Mouse (Mus musculus): ENCODE results near the gene Ndnf.

The Ndnf gene

DNA sequence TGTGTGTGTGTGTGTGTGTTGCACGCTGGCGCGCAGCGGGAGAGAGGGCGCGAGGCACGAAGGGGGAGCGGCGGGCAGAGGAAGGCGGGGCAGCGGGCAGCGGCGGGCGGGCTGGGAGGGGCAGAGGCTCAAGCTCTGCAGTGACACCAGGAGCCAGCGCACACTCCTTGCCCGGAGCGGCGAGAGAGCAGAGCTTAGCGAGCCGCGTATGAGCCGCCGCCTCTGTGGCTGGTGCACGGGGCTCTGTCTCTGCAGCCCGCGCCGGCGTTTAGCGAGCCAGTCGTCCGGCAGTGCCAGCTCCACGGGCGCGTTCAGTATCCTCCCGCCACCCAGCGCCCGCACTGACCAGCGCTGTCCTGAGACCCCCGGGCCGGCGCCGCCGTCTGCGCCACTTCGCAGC, at the start of gene Ndnf:
Gene Ndnf, plus strand, starts transcription at position 140 of the 400 bp plus-strand sequence.
- DNase-seq (ENCODE audit: low read depth), result peak; percentile 14

DNA sequence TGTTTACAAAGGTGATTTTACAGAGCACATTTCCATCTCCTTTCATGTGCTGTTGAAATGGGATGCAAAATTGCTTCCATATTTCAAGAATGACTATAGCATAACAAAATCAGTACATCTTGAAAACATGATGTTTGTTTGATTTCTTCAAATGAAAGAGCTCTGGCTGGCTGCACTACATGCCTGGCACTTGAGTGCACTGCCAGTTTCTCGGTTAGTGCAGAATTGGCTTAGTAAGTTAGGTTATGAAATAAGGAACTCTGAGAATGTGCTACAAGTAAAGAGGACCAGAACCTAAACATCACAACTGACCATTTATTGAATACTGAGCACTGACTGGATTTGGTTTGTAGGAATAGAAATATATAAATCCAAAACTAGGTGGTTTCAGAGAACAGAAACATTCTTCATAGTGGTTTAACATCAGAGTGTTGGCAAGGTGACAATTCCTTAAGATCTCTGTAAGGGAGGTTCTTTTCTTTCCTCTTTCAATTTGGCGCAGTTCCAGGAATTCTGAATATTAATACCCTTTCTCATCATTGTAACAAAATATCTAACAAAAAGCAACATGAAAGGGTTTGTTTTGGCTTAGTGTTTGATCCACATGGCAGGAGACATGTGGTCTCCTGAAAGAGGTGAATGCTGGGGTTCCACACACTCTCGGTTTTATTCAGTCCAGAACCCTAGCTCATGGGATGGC, 48.2 kb upstream of the Ndnf start:
- DNase-seq (ENCODE audit: low read depth), result no peak

GRCm38 (mm10) chr6:65630578-65630977, 40.8 kb upstream of the Ndnf start:
- DNase-seq (ENCODE audit: low read depth), result no peak

DNA sequence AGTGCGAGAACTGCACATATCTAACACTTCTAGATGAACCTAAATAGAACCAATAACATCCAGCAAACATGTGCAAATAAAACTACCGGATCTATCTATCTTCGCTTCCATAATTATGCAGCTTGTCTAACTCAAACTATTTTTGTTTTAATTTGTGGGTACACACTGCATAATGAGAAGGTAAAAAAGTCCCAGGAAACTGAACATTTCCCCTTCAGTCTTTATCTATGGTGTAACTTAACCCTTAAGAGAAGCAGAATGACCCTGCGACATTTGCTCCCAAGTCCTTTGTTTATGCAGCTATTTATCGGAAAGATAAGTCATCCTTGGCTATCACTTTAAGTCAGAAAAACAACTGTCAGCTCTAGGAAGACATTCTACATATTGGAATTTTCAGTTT, 39.2 kb upstream of the Ndnf start:
- DNase-seq (ENCODE audit: low read depth), result no peak

DNA sequence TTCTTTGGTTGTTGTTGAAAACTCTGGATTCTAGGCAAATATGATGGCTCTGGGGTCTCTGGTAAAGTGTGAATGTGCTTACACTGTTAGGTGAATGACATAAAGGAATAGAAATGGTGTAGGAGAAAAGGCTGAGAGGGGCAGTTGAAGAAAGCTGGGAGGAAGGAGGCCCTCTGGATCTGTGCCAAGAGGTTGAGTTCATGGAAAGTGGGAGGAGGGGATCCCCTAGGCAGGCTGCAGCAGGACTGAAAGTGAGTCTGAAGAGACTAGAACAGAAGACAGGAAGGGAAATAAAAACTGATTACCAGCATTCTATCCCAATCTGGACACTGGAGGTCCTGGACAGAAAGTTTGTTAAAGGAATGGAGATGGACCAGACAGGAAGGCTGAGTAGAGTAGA, 29.0 kb upstream of the Ndnf start:
- no peak for DNase-seq (ENCODE audit: low read depth)

GRCm38 (mm10) chr6:65644110-65644509, 27.3 kb upstream of the Ndnf start:
- DNase-seq (ENCODE audit: low read depth), result no peak

- no peak for DNase-seq (ENCODE audit: low read depth)
These were observed 25.0 kb upstream of the Ndnf start for GRCm38 (mm10) chr6:65646408-65646807.

- DNase-seq (ENCODE audit: low read depth), result no peak
These were observed 23.7 kb upstream of the Ndnf start for GRCm38 (mm10) chr6:65647731-65648130.

- DNase-seq (ENCODE audit: low read depth), result peak; percentile 23
These were observed 20.0 kb upstream of the Ndnf start for GRCm38 (mm10) chr6:65651376-65651775.

GRCm38 (mm10) chr6:65661272-65661671, 10.1 kb upstream of the Ndnf start:
- DNase-seq (ENCODE audit: low read depth), result no peak

DNA sequence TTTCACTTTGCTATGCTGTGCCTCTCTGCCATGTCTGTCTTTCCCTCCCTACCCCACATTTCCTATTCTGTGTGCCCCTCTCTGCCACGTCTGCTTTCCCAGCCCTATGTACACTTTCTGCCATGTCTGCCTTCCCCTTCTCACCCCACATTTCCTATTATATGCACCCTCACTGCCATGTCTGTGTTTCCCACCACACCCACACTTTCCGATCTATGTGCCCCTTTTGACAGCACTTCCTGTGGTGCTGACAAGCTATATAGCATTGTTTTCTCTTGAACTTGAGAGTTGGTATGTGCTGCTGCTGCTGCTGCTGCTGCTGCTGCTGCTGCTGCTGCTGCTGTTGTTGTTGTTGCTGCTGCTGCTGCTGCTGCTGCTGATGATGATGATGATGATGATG, 9.3 kb upstream of the Ndnf start:
- no peak for DNase-seq (ENCODE audit: low read depth)

DNA sequence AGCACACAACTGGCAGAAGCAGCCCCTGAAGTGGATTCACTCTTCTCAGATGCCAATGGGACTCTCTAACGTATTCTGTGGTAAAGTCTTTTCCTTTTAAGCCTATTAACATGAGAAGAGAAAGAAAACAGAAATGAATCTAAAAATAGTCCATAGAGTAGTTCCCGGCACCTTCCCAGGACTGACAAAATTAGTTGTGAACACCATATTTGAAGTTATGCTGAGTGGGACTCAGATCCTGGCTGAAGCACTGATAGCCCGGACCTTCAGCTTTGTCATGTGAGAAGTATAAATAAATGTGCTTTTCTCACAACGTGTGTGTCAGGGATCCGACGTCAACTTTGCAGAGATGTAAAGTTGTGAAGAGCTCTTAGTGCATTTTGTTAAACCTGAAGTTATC, 7.4 kb upstream of the Ndnf start:
- DNase-seq (ENCODE audit: low read depth), result no peak

- no peak for DNase-seq (ENCODE audit: low read depth)
These were observed 5.1 kb upstream of the Ndnf start for GRCm38 (mm10) chr6:65666295-65666694.

DNA sequence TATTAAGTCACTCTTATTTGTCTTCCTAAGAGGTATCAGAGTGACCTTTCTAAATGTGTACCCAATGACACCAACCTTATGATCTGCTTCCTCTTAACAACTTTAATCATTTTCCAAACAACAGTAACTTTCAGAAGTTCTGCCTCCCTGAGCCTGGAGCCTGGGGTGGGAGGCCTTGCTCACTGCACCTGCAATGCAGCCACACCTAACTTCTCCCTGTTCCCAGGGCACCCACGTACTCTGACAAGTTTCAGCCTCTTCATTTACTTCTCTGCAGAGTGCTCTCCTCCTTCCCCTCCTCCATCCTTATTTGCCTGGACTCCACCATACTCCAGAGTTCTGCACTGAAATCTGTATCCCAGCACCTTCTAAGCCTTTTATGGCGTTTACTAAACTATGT, 1.4 kb upstream of the Ndnf start:
- no peak for DNase-seq (ENCODE audit: low read depth)

GRCm38 (mm10) chr6:65670981-65671411, 394 bp upstream of the Ndnf start:
- DNase-seq (ENCODE audit: low read depth), result no peak

GRCm38 (mm10) chr6:65672131-65673031, 991 bp downstream of the Ndnf start:
- no peak for DNase-seq (ENCODE audit: low read depth)

GRCm38 (mm10) chr6:65693938-65694337, 22.5 kb downstream of the Ndnf start:
- no peak for DNase-seq (ENCODE audit: low read depth)

- no peak for DNase-seq (ENCODE audit: low read depth)
These were observed 49.3 kb downstream of the Ndnf start for GRCm38 (mm10) chr6:65720676-65721075.

GRCm38 (mm10) chr6:65725677-65726076, 54.3 kb downstream of the Ndnf start:
- no peak for DNase-seq (ENCODE audit: low read depth)

DNA sequence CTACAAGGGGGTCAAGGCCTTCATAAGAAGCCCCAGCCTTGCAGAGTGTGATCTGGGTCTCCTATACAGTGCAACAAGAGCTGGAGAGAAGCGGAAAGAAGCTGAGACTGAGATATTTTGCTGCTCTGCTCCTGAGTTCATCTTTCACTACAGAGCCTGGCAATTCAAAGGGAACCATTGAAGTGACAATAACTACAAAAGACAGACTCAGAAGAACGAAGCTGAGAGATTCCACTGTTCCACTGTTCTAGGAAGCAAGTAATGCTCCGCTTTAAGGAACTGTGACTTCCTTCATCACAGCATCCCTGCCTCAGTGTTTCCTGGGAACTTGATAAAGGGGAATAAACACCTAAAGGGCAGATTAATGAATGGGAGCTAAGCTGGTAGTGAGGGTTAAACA, 56.9 kb downstream of the Ndnf start:
- DNase-seq (ENCODE audit: low read depth), result no peak

DNA sequence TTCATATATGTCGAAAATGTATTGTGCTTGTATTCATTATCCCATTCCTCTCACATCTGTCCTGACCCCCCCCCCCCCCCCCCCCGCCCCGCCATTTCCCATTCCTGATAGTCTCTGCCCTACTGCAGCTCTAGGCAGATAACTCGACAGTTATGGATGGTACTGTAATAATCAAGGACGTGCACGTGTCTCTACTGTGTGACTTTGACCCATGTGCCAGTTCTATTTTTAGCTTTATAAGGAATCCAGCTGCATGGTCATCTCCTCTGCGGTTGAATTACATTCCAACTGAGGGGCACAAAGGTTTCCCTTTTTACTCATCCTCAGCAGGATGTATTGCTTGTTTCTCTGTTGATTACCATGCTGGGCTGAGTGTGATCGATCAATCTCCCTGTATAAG, 68.1 kb downstream of the Ndnf start:
- DNase-seq (ENCODE audit: low read depth), result no peak

- DNase-seq (ENCODE audit: low read depth), result no peak
These were observed 71.9 kb downstream of the Ndnf start for GRCm38 (mm10) chr6:65743144-65743870.

GRCm38 (mm10) chr6:65743871-65744202, 72.4 kb downstream of the Ndnf start:
- DNase-seq (ENCODE audit: low read depth), result no peak

Measured in fibroblast of lung, adult 2 months (primary cell).